Mouse (Mus musculus): ENCODE measurements around the gene Jund.

Jund gene

DNA sequence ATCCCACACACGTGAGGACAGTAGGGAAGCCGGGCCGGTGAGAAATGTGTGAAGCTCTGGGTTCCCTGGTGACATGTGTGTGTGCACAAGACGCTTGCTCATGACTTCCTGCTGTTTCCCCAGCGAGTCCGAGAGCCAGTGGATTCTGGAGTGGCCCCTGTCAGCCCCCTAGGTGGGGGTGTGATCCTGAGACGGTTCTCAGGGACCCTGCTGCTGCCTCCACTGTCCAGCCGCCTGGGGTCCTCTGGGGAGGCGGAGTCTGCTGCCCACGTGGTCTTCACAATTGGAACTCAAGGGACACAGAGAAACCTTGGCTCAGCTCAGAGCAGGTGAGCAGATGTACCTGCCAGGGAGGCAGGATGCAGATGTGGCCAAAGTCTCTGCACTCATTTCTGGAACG is 28.0 kb downstream of the Jund start:
- DNase-seq (ENCODE audit: low read depth): no peak

DNA sequence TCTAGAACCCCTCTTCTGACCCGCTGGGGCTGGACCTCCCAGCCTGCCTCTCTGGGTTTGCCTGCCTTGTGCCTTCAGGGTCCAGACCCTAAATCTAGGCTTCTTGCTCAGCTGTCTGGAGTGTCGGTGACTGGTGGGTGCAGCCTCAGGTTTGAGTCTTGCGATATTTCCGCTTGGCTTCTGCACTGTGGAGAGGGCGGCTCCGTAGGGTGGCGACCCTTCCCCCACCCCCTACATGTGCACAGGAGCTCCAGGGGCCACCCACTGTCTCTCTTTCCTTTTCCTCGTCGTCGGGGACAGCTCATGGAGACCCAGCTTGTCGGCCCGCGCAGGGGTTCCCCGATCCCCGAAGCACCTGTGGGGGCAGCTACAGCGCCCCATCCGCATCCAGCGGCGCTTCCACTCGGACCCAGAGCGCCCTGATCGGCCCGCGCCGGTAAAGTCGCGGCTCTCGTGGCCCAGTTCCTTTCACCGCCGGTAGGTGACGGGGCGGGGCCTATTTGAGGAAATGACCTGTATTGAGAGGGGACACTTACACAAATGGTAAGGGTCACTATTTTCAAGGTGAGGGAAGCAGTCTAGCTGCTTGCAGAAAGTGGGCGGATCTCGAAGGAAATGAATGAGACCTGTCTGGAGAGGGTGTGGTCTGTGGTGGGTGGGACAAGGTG is 31.2 kb downstream of the Jund start:
- DNase-seq (ENCODE audit: low read depth): no peak

DNA sequence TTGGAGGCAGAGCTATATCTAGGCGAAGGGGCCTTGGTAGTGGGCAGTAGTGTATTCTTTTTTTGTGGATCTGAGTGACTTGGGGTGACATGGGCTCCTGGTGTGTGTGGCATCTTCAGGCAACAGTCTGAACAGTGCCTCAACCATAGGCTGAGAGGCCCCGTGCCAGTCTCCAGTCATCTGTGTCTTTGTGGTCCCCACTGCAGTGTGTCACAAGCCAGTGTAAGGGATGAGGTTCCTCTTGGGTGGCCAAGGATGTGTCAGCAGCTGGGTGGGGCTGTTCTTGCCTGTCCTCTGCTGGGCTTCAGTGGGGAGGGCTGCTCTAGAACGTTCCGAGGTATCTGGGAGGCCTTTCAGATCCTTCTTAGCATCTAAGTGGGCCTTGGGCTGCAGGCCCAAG is 32.2 kb downstream of the Jund start:
- DNase-seq (ENCODE audit: low read depth): no peak

DNA sequence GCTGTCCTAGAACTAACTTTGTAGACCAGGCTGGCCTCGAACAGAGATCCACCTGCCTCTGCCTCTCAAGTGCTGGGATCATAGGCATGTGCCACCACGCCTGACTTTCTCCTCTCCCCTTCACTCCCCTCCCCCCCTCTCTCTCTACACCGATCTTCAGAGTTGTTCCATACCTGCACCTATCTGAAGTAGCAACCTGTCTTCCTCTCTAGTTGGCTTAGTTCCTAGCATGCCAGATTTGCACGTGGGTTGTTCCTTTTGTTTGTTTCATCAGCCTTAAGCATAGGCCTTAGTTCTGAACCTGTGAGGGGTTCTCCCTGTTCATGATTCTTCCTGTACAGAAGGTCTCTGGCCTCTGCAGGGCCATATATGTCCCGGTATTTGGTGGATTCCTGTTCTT is 39.0 kb downstream of the Jund start:
- no peak for DNase-seq (ENCODE audit: low read depth)

DNA sequence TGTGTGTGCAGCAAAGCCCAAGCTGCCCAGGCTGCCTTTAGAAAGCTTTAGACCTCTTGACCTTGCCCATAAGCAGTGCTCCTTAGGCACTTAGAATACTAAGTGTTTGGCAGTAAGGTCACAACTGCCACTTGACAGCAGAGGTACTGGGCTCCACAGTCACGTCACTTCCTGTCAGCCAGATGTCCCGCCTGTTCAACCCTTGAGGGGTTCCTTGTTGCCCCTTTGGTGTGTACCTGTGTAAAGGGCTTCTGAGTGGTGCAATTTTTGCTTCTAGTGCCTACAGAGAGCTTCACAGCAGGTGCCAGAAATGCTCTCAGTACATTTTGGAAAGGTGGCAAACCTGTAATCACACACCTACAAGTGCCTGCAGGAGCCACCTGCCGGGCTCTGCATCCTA is 39.5 kb downstream of the Jund start:
- no peak for DNase-seq (ENCODE audit: low read depth)

DNA sequence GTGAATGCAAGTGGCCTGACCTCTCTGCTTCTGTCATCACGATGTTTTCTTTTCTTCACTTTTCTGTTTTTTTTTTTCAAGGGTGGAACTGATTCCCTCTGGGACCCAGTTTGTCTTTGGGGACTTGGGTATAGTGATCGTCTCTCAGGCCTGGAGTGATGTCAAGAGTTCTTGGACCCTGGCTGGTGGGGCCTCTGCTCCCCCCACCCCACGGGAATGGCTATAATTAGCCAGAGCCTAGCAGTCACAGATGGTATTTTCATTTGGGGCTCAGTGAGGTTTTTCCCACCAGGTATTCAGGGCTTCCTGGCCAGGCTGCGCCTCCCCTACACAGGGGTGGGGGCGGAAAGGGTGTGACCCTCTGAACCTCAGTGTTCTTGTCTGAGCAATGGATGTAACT is 42.9 kb downstream of the Jund start:
- no peak for DNase-seq (ENCODE audit: low read depth)

DNA sequence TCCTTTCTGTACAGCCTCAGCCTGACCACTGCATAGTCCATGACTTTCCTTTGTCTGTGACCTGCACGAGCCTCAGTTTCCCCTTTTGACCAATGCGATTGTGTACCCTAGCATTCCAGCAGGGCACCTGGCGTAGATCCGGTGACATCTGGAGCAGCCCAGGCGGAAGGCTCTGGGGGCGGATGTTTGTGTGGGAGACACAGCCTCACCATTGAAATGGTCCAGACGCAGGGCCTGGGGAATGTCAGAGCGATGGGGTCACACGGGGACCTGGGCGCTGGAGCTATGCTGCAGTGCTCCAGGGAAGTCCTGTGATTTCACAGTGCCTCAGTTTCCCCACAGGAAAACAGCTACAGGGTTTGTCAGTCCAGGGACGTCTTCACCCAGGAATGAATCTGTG is 43.4 kb downstream of the Jund start:
- DNase-seq (ENCODE audit: low read depth): no peak

DNA sequence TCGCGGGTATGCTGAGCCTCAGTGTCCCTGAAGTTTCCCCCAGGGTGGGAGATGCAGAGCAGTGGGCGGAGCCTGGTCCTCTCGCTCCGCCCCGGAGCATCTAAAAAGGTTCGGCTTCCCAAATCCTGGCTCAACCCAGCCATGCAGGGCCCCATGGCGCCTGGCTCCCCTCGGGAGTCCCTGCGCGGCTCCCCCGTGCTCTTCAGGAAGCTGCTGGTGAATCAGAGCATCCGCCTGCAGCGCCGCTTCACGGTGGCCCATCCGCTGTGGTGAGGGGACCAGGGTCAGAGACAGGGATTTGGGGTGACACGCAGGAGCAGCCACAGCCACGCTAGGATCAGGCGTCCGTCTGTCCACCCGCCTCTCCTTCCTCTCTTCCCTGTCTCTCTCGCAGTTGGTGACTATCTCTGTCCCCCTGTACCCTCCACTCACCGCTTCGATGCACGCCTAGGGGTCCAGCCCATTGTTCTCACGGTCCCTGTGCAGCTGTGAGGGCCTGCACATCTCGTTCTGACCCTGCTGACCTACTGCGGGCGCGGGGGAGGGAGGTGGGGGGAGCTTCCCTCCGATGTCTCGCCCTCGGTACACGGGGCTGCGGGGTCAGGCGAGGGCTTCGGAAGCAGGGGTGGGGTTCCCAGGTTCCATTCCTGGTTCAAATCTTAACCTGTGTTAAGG is 44.4 kb downstream of the Jund start:
- DNase-seq (ENCODE audit: low read depth): no peak

DNA sequence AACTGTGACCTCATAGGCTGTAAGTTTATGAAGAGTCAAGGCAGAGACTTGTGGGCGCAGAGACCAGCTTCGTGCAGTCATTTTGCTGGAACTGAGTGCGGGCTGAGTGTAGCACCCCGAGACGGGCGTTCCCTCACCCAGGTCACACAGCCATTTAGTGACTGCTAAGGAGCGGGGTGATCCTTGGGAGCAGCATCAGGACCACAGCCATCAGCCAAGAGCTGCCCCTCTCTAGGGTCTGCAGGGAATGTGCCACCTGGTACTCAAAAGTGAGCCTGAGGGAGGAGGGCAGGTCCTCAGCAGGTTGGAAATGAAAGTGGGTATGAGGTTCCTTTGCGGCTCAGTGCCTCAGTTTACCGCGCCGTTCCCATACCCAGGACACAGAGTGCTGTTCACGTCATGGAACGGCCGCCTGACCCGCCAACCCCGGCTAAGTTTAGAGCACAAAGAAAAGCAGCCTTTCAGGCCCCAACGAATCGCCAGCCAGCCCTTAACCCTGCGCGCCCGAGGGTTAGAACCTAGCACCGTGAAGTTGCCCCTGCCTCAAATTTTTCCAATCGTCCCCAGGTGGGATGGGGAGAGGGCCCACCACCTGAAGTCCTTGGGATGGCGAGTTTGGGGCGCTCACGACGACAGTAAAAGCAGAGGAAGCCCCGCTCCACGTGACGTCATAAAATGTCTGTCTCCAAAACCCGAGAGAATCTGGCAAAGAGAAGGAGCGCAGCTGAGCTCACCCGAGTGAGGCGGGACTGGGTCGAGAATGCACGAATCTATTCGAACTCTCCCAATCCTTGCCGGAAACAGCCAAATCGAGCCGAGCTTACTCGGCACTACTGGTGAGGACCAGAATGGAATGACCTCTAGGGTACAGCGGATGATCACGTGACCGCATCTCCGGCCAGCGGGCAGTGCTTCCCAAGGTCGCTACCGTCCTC is 45.2 kb downstream of the Jund start:
- DNase-seq (ENCODE audit: low read depth): no peak

DNA sequence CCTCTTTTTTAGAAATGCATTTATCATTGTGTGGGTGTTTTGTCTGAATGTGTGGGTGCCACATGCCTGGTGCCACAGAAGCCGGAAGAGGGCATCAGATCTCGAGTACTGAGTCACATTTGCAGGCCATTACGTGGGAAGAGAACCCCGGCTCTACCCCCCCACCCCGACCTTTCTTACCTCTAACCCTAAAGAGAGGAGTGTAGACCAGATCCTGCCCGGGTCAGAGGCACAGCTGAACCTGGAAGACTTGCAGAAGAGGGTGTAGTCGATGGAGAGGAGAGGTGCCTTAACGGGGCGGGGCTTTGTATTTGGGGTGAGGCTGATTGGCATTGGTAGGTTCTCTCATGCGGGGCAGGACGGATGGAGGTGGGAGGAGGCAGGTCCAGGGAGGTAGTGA is 46.1 kb downstream of the Jund start:
- DNase-seq (ENCODE audit: low read depth): no peak

DNA sequence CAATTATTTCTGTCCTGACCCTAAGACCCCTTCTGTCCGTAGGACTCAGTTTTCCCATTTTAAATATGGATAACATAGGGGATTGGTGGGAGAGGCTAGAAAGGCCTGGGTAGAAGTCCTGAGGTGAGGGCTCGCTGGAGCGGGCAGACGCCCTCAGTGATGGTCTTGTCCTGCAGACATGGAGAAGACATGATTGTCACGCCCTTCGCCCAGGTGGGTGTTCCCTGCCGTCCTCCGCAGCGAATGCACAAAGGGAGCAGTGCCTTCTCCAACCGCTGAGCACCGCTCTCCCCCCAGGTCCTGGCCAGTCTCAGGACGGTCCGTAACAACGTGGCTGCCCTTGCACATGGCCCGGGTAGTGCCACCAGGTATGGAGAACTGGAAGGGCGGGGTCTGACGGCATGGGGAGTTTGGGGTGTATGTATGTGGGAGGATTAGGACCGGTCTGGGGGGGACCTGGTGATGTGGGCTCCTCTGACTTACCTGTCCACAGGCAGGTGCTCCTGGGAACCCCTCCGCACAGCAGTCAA is 47.0 kb downstream of the Jund start:
- no peak for DNase-seq (ENCODE audit: low read depth)

DNA sequence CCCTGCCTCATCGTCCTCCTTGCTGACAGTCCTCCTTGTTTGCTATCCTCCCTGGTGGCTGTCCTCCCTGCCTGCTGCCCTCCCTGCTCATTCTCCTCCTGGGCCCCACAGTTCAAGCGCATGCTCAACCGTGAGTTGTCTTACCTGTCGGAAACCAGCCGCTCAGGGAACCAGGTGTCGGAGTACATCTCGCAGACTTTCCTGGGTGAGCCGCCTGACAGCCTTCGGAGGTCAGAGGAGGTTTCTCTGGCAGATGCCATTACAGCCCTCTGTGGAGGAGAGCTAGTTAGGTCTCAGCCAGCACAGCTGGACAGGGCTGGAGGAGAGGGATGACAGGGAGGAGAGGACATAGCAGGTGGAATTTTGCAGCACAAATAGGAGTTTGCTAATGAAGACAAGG is 47.9 kb downstream of the Jund start:
- no peak for DNase-seq (ENCODE audit: low read depth)

DNA sequence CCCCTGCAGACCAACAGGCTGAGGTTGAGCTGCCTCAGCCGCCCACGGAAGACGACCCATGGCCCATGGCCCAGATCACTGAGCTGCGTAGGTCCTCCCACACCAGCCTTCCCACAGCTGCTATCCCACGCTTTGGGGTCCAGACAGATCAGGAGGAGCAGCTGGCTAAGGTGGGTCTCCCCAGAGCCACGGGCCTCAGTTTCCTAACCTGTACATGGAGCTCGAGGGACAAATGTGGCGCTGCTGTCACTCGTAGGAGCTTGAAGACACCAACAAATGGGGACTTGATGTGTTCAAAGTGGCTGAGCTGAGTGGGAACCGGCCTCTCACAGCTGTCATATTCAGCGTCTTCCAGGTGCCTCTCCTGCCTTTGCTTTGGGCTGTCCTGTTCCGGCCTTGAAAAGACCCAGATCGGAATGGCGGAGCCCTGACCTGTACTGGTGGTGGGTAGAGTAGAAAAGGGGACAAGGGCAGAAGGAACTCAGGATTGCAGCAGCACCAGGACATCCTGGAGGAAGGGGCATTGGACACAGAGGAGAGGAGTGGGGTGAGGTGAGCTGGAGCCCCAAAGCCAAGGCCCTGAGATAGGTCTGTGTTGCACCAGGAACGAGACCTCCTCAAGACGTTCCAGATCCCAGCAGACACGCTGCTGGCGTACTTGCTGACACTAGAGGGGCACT is 48.6 kb downstream of the Jund start:
- DNase-seq (ENCODE audit: low read depth): no peak

DNA sequence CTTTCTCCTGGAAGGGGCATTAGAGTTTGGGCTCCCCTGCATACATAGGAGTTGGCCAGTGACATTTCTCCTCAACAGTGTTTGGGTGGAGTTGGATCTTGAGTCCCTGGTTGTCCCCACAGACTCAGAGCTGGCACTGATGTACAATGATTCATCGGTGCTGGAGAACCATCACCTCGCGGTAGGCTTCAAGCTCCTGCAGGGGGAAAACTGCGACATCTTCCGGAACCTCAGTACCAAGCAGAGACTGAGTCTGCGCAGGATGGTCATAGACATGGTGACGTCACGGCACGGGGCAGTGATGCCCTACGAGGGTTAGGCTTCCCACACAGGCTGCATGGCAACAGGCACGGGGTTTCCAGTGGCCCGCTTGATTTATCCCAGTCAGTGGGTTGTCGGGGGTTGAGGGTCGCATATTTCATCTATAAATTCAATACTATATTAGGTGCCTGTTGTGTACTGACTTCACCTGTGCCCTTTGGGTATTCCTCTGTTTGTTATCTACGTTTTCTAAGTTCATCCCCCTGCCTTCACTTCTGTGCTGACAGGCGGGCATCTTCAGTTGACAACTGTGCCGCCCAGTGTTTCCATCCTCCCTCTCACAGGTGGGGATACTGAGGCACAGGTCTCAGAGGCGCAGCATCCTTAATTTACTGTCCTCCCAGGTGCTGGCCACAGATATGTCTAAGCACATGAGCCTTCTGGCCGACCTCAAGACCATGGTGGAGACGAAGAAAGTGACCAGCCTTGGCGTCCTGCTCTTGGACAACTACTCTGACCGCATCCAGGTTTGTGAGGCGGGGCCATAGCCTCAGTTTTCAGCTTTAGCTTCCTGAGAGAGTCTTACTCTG is 49.7 kb downstream of the Jund start:
- no peak for DNase-seq (ENCODE audit: low read depth)

DNA sequence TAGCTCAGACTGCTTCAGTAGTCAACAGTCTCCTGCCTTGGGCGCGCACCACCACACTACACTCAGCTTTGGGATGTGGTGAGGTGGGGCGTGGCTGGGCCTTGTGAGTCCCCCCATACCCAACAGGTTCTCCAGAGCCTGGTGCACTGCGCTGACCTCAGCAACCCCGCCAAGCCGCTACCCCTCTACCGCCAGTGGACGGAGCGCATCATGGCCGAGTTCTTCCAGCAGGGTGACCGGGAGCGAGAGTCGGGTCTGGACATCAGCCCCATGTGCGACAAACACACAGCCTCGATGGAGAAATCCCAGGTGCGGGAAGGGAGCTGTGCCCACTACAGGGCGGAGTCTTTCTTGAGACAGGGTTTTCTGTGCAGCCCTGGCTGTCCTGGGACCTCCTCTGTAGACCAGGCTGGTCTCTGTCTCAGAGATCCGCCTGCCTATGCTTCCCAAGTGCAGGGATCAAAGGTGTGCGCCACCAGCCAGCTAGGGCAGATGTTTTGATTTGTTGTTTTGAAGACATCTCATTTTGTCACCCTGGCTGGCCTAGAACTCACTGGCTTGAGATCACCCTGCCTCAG is 50.4 kb downstream of the Jund start:
- no peak for DNase-seq (ENCODE audit: low read depth)
